12 mouse cellular contexts compared by ENCODE assay signal in genomic region chr16:62922245-62922644, GRCm38 (mm10).
DNase-seq lines count a peak whose midpoint lies in the region; ATAC-seq and TF ChIP-seq lines count a peak whose summit lies in the region.
"Had no signal": no experiment of that assay in that cellular context is flagged by ENCODE, and none has a peak within 500 bp of the region (broad histone marks: within the 10 kb centered on the region; RNA-seq: fewer than 3 reads in every experiment).

No protein-coding gene starts in this region.

- no peak for TF ChIP-seq POLR2A in lung, adult 2 months (IDR thresholded peaks at IDR 0.05; ENCODE audit: borderline replicate concordance, extremely low read depth, low read depth, low read length)

- no peak overlapping the region for H3K4me2 ChIP-seq in forebrain, embryonic 11.5 days (ENCODE audit: low read depth, low read length, severe bottlenecking)
- H3K4me2 ChIP-seq in lung, embryonic 16.5 days (ENCODE audit: low read depth, low read length): no peak overlapping the region
- no peak overlapping the region for H3K4me2 ChIP-seq in liver, embryonic 16.5 days (ENCODE audit: low read depth, low read length)
- H3K4me2 ChIP-seq: limb, embryonic 15.5 days had no signal

- H3K4me3 ChIP-seq in forebrain, embryonic 11.5 days (ENCODE audit: low read depth, low read length): no peak overlapping the region
- H3K4me3 ChIP-seq in forebrain, embryonic 10.5 days: no peak overlapping the region
- no peak overlapping the region for H3K4me3 ChIP-seq in lung, embryonic 16.5 days (ENCODE audit: low read length)
- H3K4me3 ChIP-seq in lung, adult 2 months (replicated peaks; ENCODE audit: extremely low read depth, low read depth, low read length): no peak overlapping the region
- no peak overlapping the region for H3K4me3 ChIP-seq in embryonic facial prominence, embryonic 10.5 days
- H3K4me3 ChIP-seq in liver, embryonic 16.5 days (ENCODE audit: low read depth, low read length): no peak overlapping the region
- H3K4me3 ChIP-seq: limb, embryonic 15.5 days had no signal

- TF ChIP-seq CTCF in lung, adult 2 months (IDR thresholded peaks at IDR 0.05; ENCODE audit: insufficient read depth, low read length): no peak

- no peaks in the 10 kb centered on the region for H3K27me3 ChIP-seq in forebrain, embryonic 11.5 days (ENCODE audit: control insufficient read depth, insufficient read depth, low read length)
- no peaks in the 10 kb centered on the region for H3K27me3 ChIP-seq in forebrain, embryonic 10.5 days (ENCODE audit: poor library complexity, severe bottlenecking)
- no peaks in the 10 kb centered on the region for H3K27me3 ChIP-seq in lung, embryonic 16.5 days (ENCODE audit: control insufficient read depth, insufficient read depth, low read depth, low read length)
- H3K27me3 ChIP-seq in embryonic facial prominence, embryonic 10.5 days (replicated peaks; ENCODE audit: low read depth, poor library complexity, severe bottlenecking): no peaks in the 10 kb centered on the region
- no peaks in the 10 kb centered on the region for H3K27me3 ChIP-seq in liver, embryonic 16.5 days (ENCODE audit: control insufficient read depth, insufficient read depth, low read depth, low read length)
- H3K27me3 ChIP-seq: limb, embryonic 15.5 days had no signal

- peak; percentile 39; the same call in 1 of the 2 replicates for ATAC-seq in forebrain, embryonic 11.5 days (replicated peaks; ENCODE audit: low FRiP score)
- peak; percentile 72 for ATAC-seq in lung, embryonic 16.5 days (ENCODE audit: low read depth)
- peak; percentile 72 for ATAC-seq in liver, embryonic 16.5 days (ENCODE audit: low read depth)
- ATAC-seq in cerebellum, adult (ENCODE audit: insufficient number of reproducible peaks, low FRiP score, low TSS enrichment): no peak

- H3K36me3 ChIP-seq in forebrain, embryonic 11.5 days (ENCODE audit: control insufficient read depth, insufficient read depth, low read length): no peaks in the 10 kb centered on the region
- H3K36me3 ChIP-seq in forebrain, embryonic 10.5 days (replicated peaks): no peaks in the 10 kb centered on the region
- no peaks in the 10 kb centered on the region for H3K36me3 ChIP-seq in lung, embryonic 16.5 days (ENCODE audit: control insufficient read depth, insufficient read depth, low read length)
- H3K36me3 ChIP-seq in embryonic facial prominence, embryonic 10.5 days (replicated peaks): no peaks in the 10 kb centered on the region
- H3K36me3 ChIP-seq in liver, embryonic 16.5 days (ENCODE audit: control insufficient read depth, insufficient read depth): no peaks in the 10 kb centered on the region
- H3K36me3 ChIP-seq: limb, embryonic 15.5 days had no signal

- H3K4me1 ChIP-seq in forebrain, embryonic 11.5 days (replicated peaks; ENCODE audit: control insufficient read depth, insufficient read depth, low read length): peaks cover 3% of the 10 kb centered on the region; the same call in 1 of the 2 replicates
- peaks cover 15% of the 10 kb centered on the region for H3K4me1 ChIP-seq in forebrain, embryonic 10.5 days
- no peaks in the 10 kb centered on the region for H3K4me1 ChIP-seq in lung, embryonic 16.5 days (replicated peaks; ENCODE audit: control insufficient read depth, insufficient read depth, low read length)
- H3K4me1 ChIP-seq in lung, adult 2 months (ENCODE audit: control insufficient read depth, insufficient read depth, low read length): no peaks in the 10 kb centered on the region
- peaks cover 18% of the 10 kb centered on the region for H3K4me1 ChIP-seq in embryonic facial prominence, embryonic 10.5 days
- no peaks in the 10 kb centered on the region for H3K4me1 ChIP-seq in liver, embryonic 16.5 days (ENCODE audit: control insufficient read depth, low read depth, low read length)
- H3K4me1 ChIP-seq: limb, embryonic 15.5 days had no signal

- H3K27ac ChIP-seq in forebrain, embryonic 11.5 days (ENCODE audit: low read depth, low read length): no peak overlapping the region
- no peak overlapping the region for H3K27ac ChIP-seq in forebrain, embryonic 10.5 days
- no peak overlapping the region for H3K27ac ChIP-seq in lung, embryonic 16.5 days (ENCODE audit: low read length)
- H3K27ac ChIP-seq in embryonic facial prominence, embryonic 10.5 days (replicated peaks): peak overlapping the region; percentile 57; the same call in 1 of the 2 replicates
- no peak overlapping the region for H3K27ac ChIP-seq in liver, embryonic 16.5 days (ENCODE audit: low read length)
- H3K27ac ChIP-seq: limb, embryonic 15.5 days had no signal

- no peak for DNase-seq in forebrain, embryonic 11.5 days (ENCODE audit: low spot score)
- DNase-seq in forebrain, embryonic 10.5 days (ENCODE audit: extremely low spot score, low spot score): no peak
- no peak for DNase-seq in lung, adult 2 months
- DNase-seq in embryonic facial prominence, embryonic 10.5 days (ENCODE audit: low spot score): peak; percentile 48
- DNase-seq in urinary bladder, postnatal 36 days (ENCODE audit: low spot score in 2 of 2): no peak
- DNase-seq: adrenal gland, adult 2 months; gastrocnemius, postnatal 25 days; kidney, postnatal 14 days had no signal

- no peak overlapping the region for H3K9ac ChIP-seq in forebrain, embryonic 11.5 days (ENCODE audit: low read length)
- H3K9ac ChIP-seq in lung, embryonic 16.5 days (ENCODE audit: low read length): no peak overlapping the region
- no peak overlapping the region for H3K9ac ChIP-seq in liver, embryonic 16.5 days (ENCODE audit: low read depth, low read length)
- H3K9ac ChIP-seq: limb, embryonic 15.5 days had no signal

- H3K9me3 ChIP-seq in forebrain, embryonic 11.5 days (ENCODE audit: control insufficient read depth, low read length): no peaks in the 10 kb centered on the region
- H3K9me3 ChIP-seq in forebrain, embryonic 10.5 days: no peaks in the 10 kb centered on the region
- no peaks in the 10 kb centered on the region for H3K9me3 ChIP-seq in lung, embryonic 16.5 days (ENCODE audit: control insufficient read depth, low read length)
- no peaks in the 10 kb centered on the region for H3K9me3 ChIP-seq in embryonic facial prominence, embryonic 10.5 days
- H3K9me3 ChIP-seq in liver, embryonic 16.5 days (replicated peaks; ENCODE audit: control insufficient read depth, low read length): no peaks in the 10 kb centered on the region
- H3K9me3 ChIP-seq: limb, embryonic 15.5 days had no signal

- WGBS in forebrain, embryonic 11.5 days: 17% methylated on average over 8 of the region's 8 CpGs
- 18% methylated on average over 8 of the region's 8 CpGs for WGBS in forebrain, embryonic 10.5 days
- WGBS in lung, embryonic 16.5 days: 50% methylated on average over 8 of the region's 8 CpGs
- 51% methylated on average over 8 of the region's 8 CpGs for WGBS in lung, adult 2 months
- 9% methylated on average over 8 of the region's 8 CpGs for WGBS in embryonic facial prominence, embryonic 10.5 days
- 53% methylated on average over 8 of the region's 8 CpGs for WGBS in liver, embryonic 16.5 days (ENCODE audit: insufficient replicate concordance)
